Mouse (Mus musculus): Measurements from ENCODE around the gene Ern1.

GRCm38 (mm10) chr11:106412641-106413360 lies 74.9 kb downstream of the Ern1 start:
- TF ChIP-seq CTCF (IDR thresholded peaks at IDR 0.05; ENCODE audit: low read depth) (no peak), EP300 (IDR thresholded peaks at IDR 0.05; ENCODE audit: low read depth) (no peak)
